Comparison of ENCODE assay signal across 9 mouse cellular contexts in the genomic region with DNA sequence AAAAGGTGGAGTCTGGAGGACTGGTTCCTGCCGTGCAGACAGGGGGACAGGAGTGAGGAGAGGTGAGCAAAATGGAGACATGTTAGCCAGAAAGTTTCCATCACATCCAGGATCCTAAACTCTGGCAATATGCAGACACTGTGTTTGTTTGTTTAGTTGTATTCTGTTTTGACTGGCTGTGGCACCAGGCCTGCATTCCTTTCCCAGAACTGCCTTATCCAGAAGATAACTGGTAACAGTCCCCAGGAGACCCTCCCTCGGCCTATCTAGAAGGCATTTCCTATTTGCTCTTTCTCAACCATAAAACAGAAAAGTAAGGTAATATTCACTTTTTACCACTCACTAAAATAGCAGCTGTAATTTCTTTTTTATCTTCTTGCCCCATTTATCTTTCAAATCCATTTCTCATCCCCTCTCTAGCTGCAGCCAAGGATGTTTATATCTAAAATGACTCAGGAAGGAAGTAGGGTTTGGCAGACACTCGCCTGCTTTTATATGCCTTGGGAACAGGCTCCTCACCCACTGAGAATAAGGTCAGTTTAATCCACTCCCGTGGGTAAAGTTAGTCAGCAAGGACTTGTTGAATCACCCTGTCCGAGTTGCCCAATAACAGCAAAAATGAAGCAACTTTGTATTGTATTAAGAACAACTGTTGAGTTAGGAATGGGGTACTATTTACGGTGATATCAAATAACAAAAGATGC.
DNase-seq lines count a peak whose midpoint lies in the region; ATAC-seq lines count a peak whose summit lies in the region.
"Had no signal": no experiment of that assay in that cellular context is flagged by ENCODE, and none has a peak within 500 bp of the region (broad histone marks: within the 10 kb centered on the region; RNA-seq: fewer than 3 reads in every experiment).

No protein-coding gene starts in this region.

- H3K27ac ChIP-seq in kidney, embryonic 16.5 days (ENCODE audit: low read length): peak overlapping the region; percentile 47; the same call in 1 of the 2 replicates
- H3K27ac ChIP-seq: midbrain, embryonic 10.5 days had no signal

- H3K4me2 ChIP-seq in kidney, embryonic 16.5 days (replicated peaks; ENCODE audit: low read depth, low read length): no peak overlapping the region

- no peak overlapping the region for H3K9ac ChIP-seq in kidney, embryonic 16.5 days (replicated peaks; ENCODE audit: low read length)

- H3K27me3 ChIP-seq in kidney, embryonic 16.5 days (ENCODE audit: insufficient read depth, low read length): no peaks in the 10 kb centered on the region

- H3K9me3 ChIP-seq in kidney, embryonic 16.5 days (ENCODE audit: low read length): no peaks in the 10 kb centered on the region
- H3K9me3 ChIP-seq: midbrain, embryonic 10.5 days had no signal

- ATAC-seq in kidney, embryonic 16.5 days (ENCODE audit: low FRiP score, low TSS enrichment): no peak

- peaks cover 6% of the 10 kb centered on the region for H3K4me1 ChIP-seq in kidney, embryonic 16.5 days (ENCODE audit: insufficient read depth, low read length)
- H3K4me1 ChIP-seq: midbrain, embryonic 10.5 days had no signal

- no peak overlapping the region for H3K4me3 ChIP-seq in kidney, embryonic 16.5 days (ENCODE audit: low read length)
- H3K4me3 ChIP-seq: midbrain, embryonic 10.5 days had no signal

- WGBS in kidney, embryonic 16.5 days: 49% methylated on average over 6 of the region's 6 CpGs

- no peaks in the 10 kb centered on the region for H3K36me3 ChIP-seq in kidney, embryonic 16.5 days (ENCODE audit: insufficient read depth, low read length)
- H3K36me3 ChIP-seq: midbrain, embryonic 10.5 days had no signal

- intact Hi-C loops in left cerebral cortex, postnatal 14 days (cut with DNase I): no loop called here

- DNase-seq in urinary bladder, postnatal 14 days (ENCODE audit: low spot score): peak; percentile 53
- DNase-seq in urinary bladder, postnatal 10 days (ENCODE audit: low spot score): no peak
- peak; percentile 70 to 85 for DNase-seq in heart, adult 18-20 months
- no peak for DNase-seq in left cerebral cortex, postnatal 14 days (ENCODE audit: low spot score in 2 of 2)
- DNase-seq in cerebellum, adult 18-20 months: no peak
- no peak for DNase-seq in thymus, postnatal 14 days
- no peak for DNase-seq in cerebellum, adult 8-10 months

Comparison
In these comparisons a context has a peak if more than half of its experiments do, and no peak if none do; other contexts are left out.
1. DNase-seq: peak in urinary bladder, postnatal 14 days (single experiment) and heart, adult 18-20 months (2 of 2); none in urinary bladder, postnatal 10 days (single experiment), left cerebral cortex, postnatal 14 days (0 of 2), cerebellum, adult 18-20 months (0 of 2), thymus, postnatal 14 days (single experiment) and cerebellum, adult 8-10 months (single experiment).